ENCODE assay signal across 8 mouse cellular contexts in genomic region chr11:54002147-54002760, GRCm38 (mm10). TPM values are rescaled to one million over a fixed set of nuclear protein-coding genes. Genes with fewer than 3 reads are reported as not detected.
A peak's percentile ranks its signal among the peaks of the same experiment; 100 is the strongest.
DNase-seq lines count a peak whose midpoint lies in the region; ATAC-seq and TF ChIP-seq lines count a peak whose summit lies in the region.

No protein-coding gene starts in this region.

- H3K9ac ChIP-seq in midbrain, postnatal 0 days (replicated peaks; ENCODE audit: low read length, poor library complexity, severe bottlenecking), result no peak overlapping the region
- H3K9ac ChIP-seq in stomach, postnatal 0 days (ENCODE audit: low read length), result no peak overlapping the region

- 6% methylated on average over 5 of the region's 5 CpGs for WGBS in heart, embryonic 10.5 days
- 6% methylated on average over 5 of the region's 5 CpGs for WGBS in embryonic facial prominence, embryonic 10.5 days
- WGBS in midbrain, postnatal 0 days, result 4% methylated on average over 5 of the region's 5 CpGs
- 7% methylated on average over 5 of the region's 5 CpGs for WGBS in stomach, postnatal 0 days

- H3K4me2 ChIP-seq in midbrain, postnatal 0 days (ENCODE audit: low read depth, low read length, poor library complexity, severe bottlenecking), result no peak overlapping the region
- no peak overlapping the region for H3K4me2 ChIP-seq in stomach, postnatal 0 days (replicated peaks; ENCODE audit: low read depth)

- no peaks in the 10 kb centered on the region for H3K9me3 ChIP-seq in heart, embryonic 10.5 days
- H3K9me3 ChIP-seq in embryonic facial prominence, embryonic 10.5 days, result no peaks in the 10 kb centered on the region
- H3K9me3 ChIP-seq in midbrain, postnatal 0 days (ENCODE audit: low read length), result no peaks in the 10 kb centered on the region
- no peaks in the 10 kb centered on the region for H3K9me3 ChIP-seq in stomach, postnatal 0 days (ENCODE audit: control insufficient read depth, low read length)

- peak; percentile 50 to 67; a peak in 3 of 4 replicates for ATAC-seq in hematopoietic stem cell, adult 5-6 weeks (replicated peaks in 1 of 2; ENCODE audit: insufficient read depth in 1 of 2, low FRiP score in 2 of 2, low TSS enrichment in 1 of 2, low read depth in 1 of 2, poor library complexity in 2 of 2, severe bottlenecking in 2 of 2)
- ATAC-seq in midbrain, postnatal 0 days (ENCODE audit: low FRiP score), result no peak; the same call in 1 of the 2 replicates
- ATAC-seq in stomach, postnatal 0 days (ENCODE audit: low FRiP score, low TSS enrichment), result peak; percentile 17; the same call in 1 of the 2 replicates

- intact Hi-C loops in left cerebral cortex, postnatal 10 days (cut with DNase I), result loop anchor here (1.0 to 2.0 kb wide), 2 partner anchors 52 to 71 kb away; no protein-coding TSS in a partner anchor

- peaks cover 13% of the 10 kb centered on the region for H3K4me1 ChIP-seq in heart, embryonic 10.5 days
- H3K4me1 ChIP-seq in embryonic facial prominence, embryonic 10.5 days, result peaks cover 7% of the 10 kb centered on the region
- H3K4me1 ChIP-seq in midbrain, postnatal 0 days (ENCODE audit: insufficient read depth, low read length), result no peaks in the 10 kb centered on the region
- H3K4me1 ChIP-seq in stomach, postnatal 0 days (replicated peaks; ENCODE audit: control insufficient read depth, insufficient read depth), result no peaks in the 10 kb centered on the region

- H3K27ac ChIP-seq in heart, embryonic 10.5 days, result no peak overlapping the region
- 0 out of 2 replicates have a peak overlapping the region, but pooled peaks have one; percentile 16 for H3K27ac ChIP-seq in embryonic facial prominence, embryonic 10.5 days (replicated peaks)
- H3K27ac ChIP-seq in midbrain, postnatal 0 days (ENCODE audit: low read depth, low read length), result no peak overlapping the region
- H3K27ac ChIP-seq in stomach, postnatal 0 days (replicated peaks), result 0 out of 2 replicates have a peak overlapping the region, but pooled peaks have one; percentile 41

- H3K36me3 ChIP-seq in heart, embryonic 10.5 days, result no peaks in the 10 kb centered on the region
- H3K36me3 ChIP-seq in embryonic facial prominence, embryonic 10.5 days (replicated peaks), result no peaks in the 10 kb centered on the region
- no peaks in the 10 kb centered on the region for H3K36me3 ChIP-seq in midbrain, postnatal 0 days (ENCODE audit: insufficient read depth, low read length)
- no peaks in the 10 kb centered on the region for H3K36me3 ChIP-seq in stomach, postnatal 0 days (ENCODE audit: control insufficient read depth, insufficient read depth, low read length)

- DNase-seq in heart, adult 8-10 months (ENCODE audit: low spot score), result peak; percentile 56
- no peak for DNase-seq in heart, embryonic 10.5 days (ENCODE audit: low spot score)
- DNase-seq in adrenal gland, postnatal 14 days, result peak; percentile 74
- peak; percentile 64 for DNase-seq in embryonic facial prominence, embryonic 10.5 days (ENCODE audit: low spot score)
- DNase-seq in left cerebral cortex, postnatal 10 days (ENCODE audit: extremely low spot score in 1 of 2, low spot score in 2 of 2), result peak; percentile 61 to 79
- peak; percentile 82 for DNase-seq in midbrain, postnatal 0 days (ENCODE audit: low spot score)
- peak; percentile 69 for DNase-seq in stomach, postnatal 0 days (ENCODE audit: low spot score)

- H3K4me3 ChIP-seq in heart, embryonic 10.5 days, result no peak overlapping the region
- no peak overlapping the region for H3K4me3 ChIP-seq in embryonic facial prominence, embryonic 10.5 days
- no peak overlapping the region for H3K4me3 ChIP-seq in midbrain, postnatal 0 days (ENCODE audit: low read depth, low read length)
- H3K4me3 ChIP-seq in stomach, postnatal 0 days (ENCODE audit: low read depth, low read length), result no peak overlapping the region

- TF ChIP-seq CTCF in midbrain, postnatal 0 days (IDR thresholded peaks at IDR 0.05), result peak; percentile 80
- peak; percentile 86 for TF ChIP-seq CTCF in stomach, postnatal 0 days (IDR thresholded peaks at IDR 0.05; ENCODE audit: low read depth)

- TF ChIP-seq EP300 in stomach, postnatal 0 days (optimal IDR thresholded peaks at IDR 0.05), result no peak

- peaks cover 14% of the 10 kb centered on the region for H3K27me3 ChIP-seq in heart, embryonic 10.5 days (ENCODE audit: insufficient read depth, poor library complexity, severe bottlenecking)
- 0 out of 2 replicates have a peak, but pooled peaks cover 2% of the 10 kb centered on the region for H3K27me3 ChIP-seq in embryonic facial prominence, embryonic 10.5 days (replicated peaks; ENCODE audit: low read depth, poor library complexity, severe bottlenecking)
- H3K27me3 ChIP-seq in midbrain, postnatal 0 days (ENCODE audit: insufficient read depth, low read length), result no peaks in the 10 kb centered on the region
- no peaks in the 10 kb centered on the region for H3K27me3 ChIP-seq in stomach, postnatal 0 days (ENCODE audit: control insufficient read depth, insufficient read depth, low read length)

RNA-seq across cellular contexts. Expression of gene Slc22a21, which starts 22.1 kb away (rescaled TPM):
- 1 to 10 TPM; 1.8 to 2.0 (median 1.9) TPM for total RNA-seq in heart, adult 8-10 months (2022)
- 1.7 and 2.7 TPM in 2 replicates for polyA plus RNA-seq in heart, embryonic 10.5 days (2016; fragmentation: Nextera tagmentation; extraction: Ambion mirVana)
- 4.6 and 5.7 TPM in 2 replicates for total RNA-seq in adrenal gland, postnatal 14 days (2021)
- polyA plus RNA-seq in embryonic facial prominence, embryonic 10.5 days (2016; fragmentation: Nextera tagmentation; extraction: Ambion mirVana), result 2.1 and 2.6 TPM in 2 replicates
- 1.9 and 8.2 TPM in 2 replicates for total RNA-seq in hematopoietic stem cell, adult 5-6 weeks (2017)
- 1 to 10 TPM; 2.4 to 2.9 TPM for total RNA-seq in left cerebral cortex, postnatal 10 days (2021)
- 4.4 and 6.7 TPM in 2 replicates for total RNA-seq in midbrain, postnatal 0 days (2014; rRNA removed)
- 4.7 and 5.9 TPM in 2 replicates for polyA plus RNA-seq in midbrain, postnatal 0 days (2015; fragmentation: Nextera tagmentation; extraction: Ambion mirVana)
- polyA plus RNA-seq in stomach, postnatal 0 days (2015; fragmentation: Nextera tagmentation; extraction: Ambion mirVana), result 6.0 and 6.3 TPM in 2 replicates

RNA-seq across cellular contexts. Expression of gene Slc22a4, which starts 25.6 kb away (rescaled TPM):
- total RNA-seq in heart, adult 8-10 months (2022), result 1 to 10 TPM; 4.8 to 7.1 (median 5.4) TPM
- 3.4 and 4.5 TPM in 2 replicates for polyA plus RNA-seq in heart, embryonic 10.5 days (2016; fragmentation: Nextera tagmentation; extraction: Ambion mirVana)
- 3.5 and 7.2 TPM in 2 replicates for total RNA-seq in adrenal gland, postnatal 14 days (2021)
- 0.82 and 1.1 TPM in 2 replicates for polyA plus RNA-seq in embryonic facial prominence, embryonic 10.5 days (2016; fragmentation: Nextera tagmentation; extraction: Ambion mirVana)
- total RNA-seq in hematopoietic stem cell, adult 5-6 weeks (2017), result 1.3 and 9.5 TPM in 2 replicates
- total RNA-seq in left cerebral cortex, postnatal 10 days (2021), result 1 to 10 TPM; 3.7 to 7.1 TPM
- total RNA-seq in midbrain, postnatal 0 days (2014; rRNA removed), result 6.2 and 8.3 TPM in 2 replicates
- polyA plus RNA-seq in midbrain, postnatal 0 days (2015; fragmentation: Nextera tagmentation; extraction: Ambion mirVana), result 7.8 and 8.7 TPM in 2 replicates
- polyA plus RNA-seq in stomach, postnatal 0 days (2015; fragmentation: Nextera tagmentation; extraction: Ambion mirVana), result 2.1 and 2.5 TPM in 2 replicates

Comparison
In these comparisons a context has a peak if more than half of its experiments do, and no peak if none do; other contexts are left out.
1. H3K27ac ChIP-seq: peak in embryonic facial prominence, embryonic 10.5 days (single experiment) and stomach, postnatal 0 days (single experiment); none in heart, embryonic 10.5 days (single experiment) and midbrain, postnatal 0 days (single experiment).